In the genomic region with DNA sequence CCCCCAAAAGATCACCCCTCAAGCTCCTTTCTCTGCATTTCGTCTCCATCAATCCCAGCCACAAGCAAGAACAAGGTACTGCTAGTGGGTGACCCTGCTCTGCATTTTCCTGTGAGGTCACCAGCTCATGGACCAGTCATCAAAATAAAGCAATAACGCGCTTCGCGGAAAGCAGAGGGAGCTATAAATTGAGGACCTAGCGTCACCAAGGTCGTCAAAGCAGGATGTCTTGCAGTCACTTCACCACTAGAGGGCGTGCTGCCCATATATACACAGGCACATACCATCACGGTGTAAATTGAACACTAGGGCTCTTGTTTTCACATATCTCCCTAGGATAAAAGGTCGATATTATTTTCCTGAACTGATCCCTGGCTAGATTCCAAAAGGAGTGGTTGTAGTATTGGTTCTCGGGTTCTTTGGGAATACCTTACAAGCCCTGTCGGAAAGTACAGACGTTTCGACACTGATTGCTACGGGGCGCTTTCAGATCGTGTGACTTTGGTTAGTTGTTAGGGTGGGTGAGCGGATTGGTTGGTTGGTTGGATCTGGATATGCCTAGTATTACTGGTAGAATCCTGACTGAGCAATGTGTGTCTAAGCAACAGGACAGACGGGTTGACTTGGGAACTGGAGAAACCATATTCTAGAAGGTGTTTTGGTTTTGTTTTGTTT, we compare ENCODE assay signal across 7 mouse cellular contexts.
A peak's percentile ranks its signal among the peaks of the same experiment; 100 is the strongest.
DNase-seq lines count a peak whose midpoint lies in the region.

No protein-coding gene starts in this region.

- no peaks in the 10 kb centered on the region for H3K27me3 ChIP-seq in megakaryocyte, embryonic 14.5 days (replicated peaks)

- H3K9me3 ChIP-seq in megakaryocyte, embryonic 14.5 days: no peaks in the 10 kb centered on the region

- DNase-seq in adipocyte (ENCODE audit: low spot score): peak; percentile 25
- peak; percentile 37 to 59 for DNase-seq in cerebellum, postnatal 25 days
- peak; percentile 60 to 62 for DNase-seq in gastrocnemius, adult 8-10 months (ENCODE audit: low spot score in 2 of 2)
- peak; percentile 88 for DNase-seq in induced T-regulatory cell, adult 2 months (ENCODE audit: low read depth)
- DNase-seq in left cerebral cortex, adult 8-10 months (ENCODE audit: low spot score in 2 of 2): peak; percentile 34 to 42
- DNase-seq in right cerebral cortex, postnatal 36 days (ENCODE audit: low spot score in 2 of 2): peak; percentile 49 to 56

- peaks cover 20% of the 10 kb centered on the region for H3K4me1 ChIP-seq in megakaryocyte, embryonic 14.5 days

- H3K4me3 ChIP-seq in megakaryocyte, embryonic 14.5 days (replicated peaks): peak overlapping the region; percentile 33

- peaks cover 51% of the 10 kb centered on the region for H3K36me3 ChIP-seq in megakaryocyte, embryonic 14.5 days (replicated peaks; ENCODE audit: low read length)

Comparison
In these comparisons a context has a peak if more than half of its experiments do, and no peak if none do; other contexts are left out.
1. Peak in every context shown above with its lines: DNase-seq and H3K4me3 ChIP-seq.
2. DNase-seq: peak in every context shown above with its lines; median percentile 88 in induced T-regulatory cell, adult 2 months; 61 in gastrocnemius, adult 8-10 months; 52 in right cerebral cortex, postnatal 36 days; 48 in cerebellum, postnatal 25 days; 38 in left cerebral cortex, adult 8-10 months; 25 in adipocyte.